8 mouse cellular contexts compared by ENCODE assay signal in the genomic region with DNA sequence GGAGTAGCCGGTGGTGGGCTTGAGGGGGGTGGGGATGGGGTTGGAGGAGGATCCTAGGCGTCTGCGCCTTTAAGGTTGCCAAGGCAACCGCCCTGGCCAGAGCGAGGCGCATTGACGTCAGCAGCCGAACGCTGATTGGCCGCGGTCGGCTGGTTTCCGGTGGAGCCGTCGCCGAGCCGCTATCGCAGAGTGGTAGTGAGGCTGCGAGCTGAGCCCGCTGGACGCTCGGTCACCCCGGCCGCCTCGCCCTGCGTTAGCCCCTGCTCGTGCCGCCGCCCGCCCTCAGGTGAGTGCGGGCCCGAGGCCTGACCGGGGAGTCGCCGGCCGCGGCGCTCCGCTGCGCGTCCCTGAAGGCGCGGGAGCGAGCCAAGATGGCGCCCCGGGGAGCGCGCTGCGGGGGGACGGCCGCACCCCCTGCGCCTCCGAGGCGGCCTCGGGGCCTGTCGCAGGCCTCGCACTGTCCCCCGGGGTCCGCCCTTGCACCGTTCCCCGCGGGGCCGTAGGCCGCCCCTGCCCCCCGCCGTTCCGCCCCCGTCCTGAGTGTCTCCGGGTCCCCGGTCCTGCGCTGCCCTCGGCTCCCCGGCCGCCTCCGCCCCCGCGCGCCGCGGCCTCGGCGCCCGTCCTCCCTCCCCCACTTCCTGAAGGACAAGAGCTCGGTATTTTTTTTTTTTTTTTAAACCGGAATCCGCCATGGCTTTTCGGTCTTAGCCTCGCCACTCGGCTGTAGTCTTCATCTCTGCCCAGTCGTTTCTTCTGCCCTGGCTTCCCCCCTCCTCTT. TPM values are rescaled to one million over a fixed set of nuclear protein-coding genes. Genes with fewer than 3 reads are reported as not detected.
DNase-seq lines count a peak whose midpoint lies in the region; ATAC-seq lines count a peak whose summit lies in the region.

No protein-coding gene starts in this region.

- peaks cover 50% of the 10 kb centered on the region for H3K4me1 ChIP-seq in hindbrain, embryonic 13.5 days (replicated peaks)

- peak overlapping the region; percentile 97 for H3K9ac ChIP-seq in hindbrain, embryonic 13.5 days

- DNase-seq in Muller cell, postnatal 12 days (ENCODE audit: inconsistent ontology term) = peak; percentile 86
- peak; percentile 94 for DNase-seq in cerebellum, adult 9-11 months
- DNase-seq in frontal cortex, postnatal 10 days (ENCODE audit: low spot score in 2 of 2) = peak; percentile 88 to 94
- DNase-seq in layer of hippocampus, postnatal 25 days (ENCODE audit: extremely low spot score in 1 of 2, low spot score in 1 of 2) = peak; percentile 84 to 94
- DNase-seq in lung, postnatal 25 days (ENCODE audit: low spot score) = peak; percentile 94
- peak; percentile 97 for DNase-seq in retina, embryonic 14.5 days (ENCODE audit: low spot score)
- DNase-seq in thymus, postnatal 4 days = peak; percentile 93

- peak overlapping the region; percentile 94 for H3K4me3 ChIP-seq in hindbrain, embryonic 13.5 days

- H3K36me3 ChIP-seq in hindbrain, embryonic 13.5 days = peaks cover 21% of the 10 kb centered on the region

- H3K9me3 ChIP-seq in hindbrain, embryonic 13.5 days = no peaks in the 10 kb centered on the region

- H3K4me2 ChIP-seq in hindbrain, embryonic 13.5 days = peak overlapping the region; percentile 95

- WGBS in hindbrain, embryonic 13.5 days = under 1% methylated on average over 65 of the region's 90 CpGs

- peak; percentile 97 for ATAC-seq in hindbrain, embryonic 13.5 days (ENCODE audit: low FRiP score)

- H3K27ac ChIP-seq in hindbrain, embryonic 13.5 days = peak overlapping the region; percentile 99

- H3K27me3 ChIP-seq in hindbrain, embryonic 13.5 days = no peaks in the 10 kb centered on the region

RNA-seq across cellular contexts. Expression of a gene that starts 1.8 kb away (rescaled TPM):
- 473 and 491 TPM in 2 replicates for polyA plus RNA-seq in hindbrain, embryonic 13.5 days (2015; fragmentation: Nextera tagmentation; extraction: Ambion mirVana)
- 100 to 1,000 TPM; 535 to 544 TPM for total RNA-seq in layer of hippocampus, postnatal 25 days (2021)

RNA-seq across cellular contexts. Expression of a gene that starts 39.2 kb away (rescaled TPM):
- 17.8 and 18.2 TPM in 2 replicates for polyA plus RNA-seq in hindbrain, embryonic 13.5 days (2015; fragmentation: Nextera tagmentation; extraction: Ambion mirVana)
- total RNA-seq in layer of hippocampus, postnatal 25 days (2021) = 10 to 100 TPM; 25.1 to 25.5 TPM

Comparison
In these comparisons a context has a peak if more than half of its experiments do, and no peak if none do; other contexts are left out.
1. Peak in every context shown above with its lines: DNase-seq, ATAC-seq, H3K4me3 ChIP-seq and H3K27ac ChIP-seq.